Mouse (Mus musculus) spleen, embryonic (tissue): Measurements from ENCODE around the gene Apol6.
"Not testable (repeated sequence)": the region's sequence is repeated elsewhere in the genome, so short reads cannot be mapped to it uniquely, and the experiment has no call there.

Source experiments
- CTCF ChIA-PET: fragments of 350-600 bp; sonication (Branson Sonifier 250); formaldehyde crosslinking; loops from one replicate; lab custom pipeline; 2022; lab: Charles Lee

Gene Apol6

DNA sequence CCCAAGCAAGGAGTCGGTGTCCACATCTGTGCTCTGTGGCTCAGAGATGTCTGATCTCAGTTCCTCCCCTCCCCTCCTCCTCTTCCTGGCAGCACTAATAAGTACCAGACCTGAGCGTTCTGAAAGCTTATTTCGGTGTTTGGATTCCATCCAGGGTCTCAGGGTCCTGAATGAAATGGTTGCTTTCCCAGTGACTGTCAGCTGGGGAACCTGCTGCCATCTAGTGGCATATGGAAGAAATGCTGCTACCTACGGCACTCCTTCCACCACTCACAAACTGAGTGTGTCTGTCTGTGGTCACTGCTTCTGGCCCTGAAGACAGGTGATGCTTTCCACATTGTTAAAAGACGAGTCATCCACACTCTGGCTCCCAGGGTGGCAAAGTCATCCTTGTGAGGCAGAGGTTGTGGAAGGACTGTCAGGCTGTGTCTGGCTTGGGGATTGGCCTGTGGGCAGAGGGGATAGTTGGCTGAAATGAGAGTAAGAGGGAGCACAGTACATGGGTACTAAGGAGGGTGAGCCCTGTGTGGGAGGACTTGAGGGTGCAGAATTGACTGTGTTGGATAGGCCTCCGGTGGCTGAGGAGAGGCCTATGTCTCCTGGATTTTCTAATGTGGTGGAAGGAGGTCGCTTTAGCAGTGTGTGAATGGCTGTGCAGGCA lies 15.1 kb upstream of the Apol6 start:
- CTCF ChIA-PET, result no interaction called here

DNA sequence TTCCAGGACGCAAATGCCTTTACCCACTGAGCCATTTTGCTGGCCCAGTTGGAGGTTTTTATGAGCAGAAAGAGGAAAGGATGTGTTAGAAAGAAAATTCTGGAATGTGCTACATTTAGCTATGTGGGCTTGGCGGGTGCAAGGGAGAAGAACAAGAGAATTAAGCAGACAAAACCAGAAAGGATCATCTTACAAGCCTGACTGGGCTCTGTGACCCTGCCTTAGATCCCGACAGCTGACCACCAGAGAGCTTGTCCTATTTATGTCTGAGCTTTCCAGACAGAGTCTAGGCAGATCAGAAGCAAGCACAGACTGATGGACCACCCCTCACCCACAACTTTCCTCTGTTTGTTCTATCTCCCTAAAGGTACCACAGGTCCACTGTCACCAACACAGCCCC lies 13.3 kb upstream of the Apol6 start:
- CTCF ChIA-PET, result no interaction called here

DNA sequence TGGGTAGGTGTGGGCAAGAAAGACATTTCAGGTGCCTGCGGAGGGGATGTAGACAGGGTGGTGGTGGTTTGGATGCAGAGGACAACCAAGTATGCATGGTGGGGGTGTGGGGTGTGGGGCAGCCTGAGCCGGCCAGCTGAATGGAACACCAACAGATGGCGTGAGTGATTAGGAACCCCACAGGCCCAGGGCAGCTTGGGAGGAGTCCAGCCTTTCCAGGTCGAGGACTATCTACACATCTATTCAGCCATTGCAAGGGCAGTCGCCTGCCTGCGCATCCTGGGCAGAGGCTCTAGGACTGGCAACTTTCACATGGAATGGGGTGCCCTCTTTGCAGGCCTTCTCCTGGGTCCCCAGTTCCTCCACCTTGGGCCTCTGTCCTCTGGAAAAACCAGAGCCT lies 10.0 kb upstream of the Apol6 start:
- CTCF ChIA-PET, result no interaction called here

DNA sequence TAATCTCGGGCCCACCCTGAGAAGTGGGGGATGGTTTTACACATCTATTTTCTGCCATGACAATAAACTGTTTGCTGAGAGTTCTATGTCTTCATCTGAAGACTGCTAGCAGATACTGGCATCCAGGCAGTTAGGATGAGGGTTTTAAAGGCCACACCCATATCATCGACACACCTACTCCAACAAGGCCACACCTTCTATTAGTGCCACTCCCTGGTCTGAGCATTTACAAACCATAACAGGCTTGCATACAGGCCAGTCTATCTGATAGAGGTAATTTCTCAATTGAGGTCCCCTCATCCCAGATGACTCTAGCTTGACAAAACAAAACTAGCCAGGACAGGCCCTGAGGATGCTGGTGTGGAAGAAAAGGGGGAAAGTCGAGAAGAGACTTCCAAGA lies 8.9 kb upstream of the Apol6 start:
- CTCF ChIA-PET, result no interaction called here

GRCm38 (mm10) chr15:77036320-77036988 lies 8.1 kb upstream of the Apol6 start:
- CTCF ChIA-PET, result no interaction called here

DNA sequence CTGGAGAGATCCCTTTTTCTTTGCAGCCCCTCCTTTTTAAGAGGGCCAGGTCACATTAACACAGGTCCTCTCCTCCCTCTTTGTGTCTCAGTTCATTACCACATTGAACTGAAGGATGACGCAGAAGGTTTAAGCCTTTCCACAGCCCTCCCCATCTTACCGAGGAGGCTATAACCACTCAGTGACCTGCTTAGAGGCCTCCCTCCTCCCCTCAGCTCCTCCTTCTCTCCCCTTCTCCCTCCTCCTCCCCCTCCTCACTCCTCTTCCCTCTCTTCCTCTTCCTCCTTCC lies 7.6 kb upstream of the Apol6 start:
- CTCF ChIA-PET, result no interaction called here

DNA sequence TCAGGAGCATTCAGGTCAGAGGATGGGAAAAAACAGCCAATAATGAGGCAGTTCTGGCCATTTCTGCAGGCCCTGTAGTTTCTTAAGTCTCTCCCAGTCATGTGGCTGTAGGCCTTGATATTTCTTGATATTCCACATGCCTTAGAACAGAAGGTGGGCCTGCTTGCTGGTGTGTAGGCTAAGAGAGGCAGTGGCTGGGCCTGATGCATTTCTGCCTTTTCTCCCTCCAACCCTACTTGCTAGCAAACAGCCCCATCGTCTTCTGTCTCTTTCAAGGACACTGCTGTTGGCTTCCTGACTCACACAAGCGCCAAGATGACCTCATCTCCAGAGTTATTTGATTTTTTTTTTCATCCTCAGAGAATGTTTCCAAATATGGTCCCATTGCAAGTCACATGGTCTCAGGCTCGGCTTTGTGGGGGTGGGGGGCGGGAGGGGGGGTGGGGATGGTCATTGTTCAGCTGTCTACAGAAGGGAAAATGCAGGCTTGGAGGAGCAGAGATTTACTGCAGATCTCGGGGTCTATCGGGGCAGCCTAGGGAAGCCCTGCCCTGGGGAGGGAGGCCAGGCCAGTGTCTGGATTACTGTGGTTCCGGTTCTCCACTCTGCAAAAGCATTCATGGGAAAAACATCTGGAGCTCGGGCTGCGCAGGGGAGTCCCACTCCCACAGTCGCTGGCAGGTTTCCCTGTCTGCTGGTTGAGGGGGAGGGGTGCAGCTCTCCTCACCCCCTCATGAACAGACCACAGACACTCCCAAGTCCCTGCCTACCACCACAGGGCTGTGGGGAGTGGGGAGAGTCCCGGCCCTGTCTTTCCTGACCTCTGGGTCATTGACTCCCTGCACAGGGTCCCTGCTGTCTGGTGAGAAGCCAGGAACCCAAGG lies 7.0 kb upstream of the Apol6 start:
- CTCF ChIA-PET, result no interaction called here

- CTCF ChIA-PET, result no interaction called here
These were observed 5.3 kb upstream of the Apol6 start for GRCm38 (mm10) chr15:77039211-77039700.

- CTCF ChIA-PET, result no interaction called here
These were observed 3.7 kb upstream of the Apol6 start for GRCm38 (mm10) chr15:77040784-77041183.

DNA sequence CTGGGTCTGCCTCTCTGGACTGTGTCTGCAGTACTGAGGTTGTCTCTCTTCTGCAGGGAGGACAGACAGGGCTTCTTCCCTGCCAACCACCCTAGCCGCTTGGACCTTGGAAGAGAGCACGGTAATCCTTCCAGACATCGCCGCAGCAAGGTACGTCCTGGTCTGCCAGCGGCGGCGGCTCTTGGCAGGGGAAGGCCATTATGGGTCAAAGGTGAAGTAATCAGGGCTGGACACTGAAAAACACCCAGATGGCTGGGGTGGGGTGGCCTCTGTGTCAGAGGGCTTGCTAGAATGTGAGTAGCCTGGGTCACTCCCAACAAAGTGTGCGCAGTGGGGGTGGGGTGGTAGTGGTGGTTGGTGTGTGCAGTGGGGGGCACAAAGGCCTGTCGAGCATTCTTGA lies 1.1 kb downstream of the Apol6 start:
- CTCF ChIA-PET, result no interaction called here

DNA sequence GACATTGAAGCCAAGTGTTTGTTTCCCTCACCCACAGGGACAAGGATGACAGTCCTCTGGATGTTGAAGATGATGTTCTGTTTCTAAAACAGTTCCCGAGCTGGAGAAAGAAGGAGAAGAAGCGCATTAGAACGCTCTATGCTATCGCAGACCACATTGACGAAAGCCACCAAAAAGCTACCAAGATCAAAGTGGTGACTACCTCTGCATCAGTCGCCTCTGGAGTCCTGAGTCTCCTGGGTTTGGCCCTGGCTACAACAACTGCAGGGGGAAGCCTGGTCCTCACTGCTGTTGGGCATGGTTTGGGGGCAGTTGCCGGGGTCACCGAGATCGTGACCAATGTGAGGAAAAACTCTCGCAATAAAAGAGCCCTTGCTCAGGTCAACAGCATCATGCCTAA lies 6.0 kb downstream of the Apol6 start, which contains the start of gene Mb:
Gene Mb (minus strand): TSS at position 101 of the 400 bp plus-strand sequence.
- CTCF ChIA-PET, result interaction anchor here (0.6 kb wide), 1 partner anchor 267 kb away, joined by 4 read pairs; no protein-coding TSS in a partner anchor

GRCm38 (mm10) chr15:77052176-77052575 lies 7.6 kb downstream of the Apol6 start:
- CTCF ChIA-PET, result no interaction called here

GRCm38 (mm10) chr15:77053021-77053420 lies 8.5 kb downstream of the Apol6 start:
- CTCF ChIA-PET, result no interaction called here

DNA sequence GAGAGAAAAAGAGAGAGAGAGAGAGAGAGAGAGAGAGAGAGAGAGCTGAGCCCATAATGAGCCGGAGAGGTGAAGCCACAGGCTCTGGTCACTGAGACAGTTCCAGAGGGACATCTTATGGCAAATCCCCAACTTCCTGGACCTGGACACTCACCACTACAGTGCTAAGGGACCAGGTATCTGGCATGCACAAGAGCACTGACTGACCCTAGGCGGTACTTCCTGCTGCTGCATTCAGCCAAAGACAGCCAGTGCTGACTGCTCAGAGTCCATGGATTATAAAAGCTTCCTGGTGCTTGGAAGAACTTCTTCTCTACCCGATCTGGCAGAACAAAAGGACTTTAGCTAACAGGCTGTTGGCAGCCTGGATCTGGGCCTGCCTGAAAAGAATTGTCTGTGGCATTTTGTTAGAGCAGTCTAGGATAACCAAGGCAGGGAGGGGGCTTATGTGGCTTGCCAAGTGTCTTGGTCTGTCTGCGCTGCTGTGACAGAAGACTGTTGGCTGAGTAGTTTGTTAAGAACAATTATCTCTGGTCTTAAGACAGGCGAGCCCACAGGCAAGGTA lies 10.2 kb downstream of the Apol6 start:
- CTCF ChIA-PET, result interaction anchor here (0.5 kb wide), 1 partner anchor 24 kb away, joined by 3 read pairs; no protein-coding TSS in a partner anchor

- CTCF ChIA-PET, result no interaction called here
These were observed 11.7 kb downstream of the Apol6 start for GRCm38 (mm10) chr15:77056001-77056790.

DNA sequence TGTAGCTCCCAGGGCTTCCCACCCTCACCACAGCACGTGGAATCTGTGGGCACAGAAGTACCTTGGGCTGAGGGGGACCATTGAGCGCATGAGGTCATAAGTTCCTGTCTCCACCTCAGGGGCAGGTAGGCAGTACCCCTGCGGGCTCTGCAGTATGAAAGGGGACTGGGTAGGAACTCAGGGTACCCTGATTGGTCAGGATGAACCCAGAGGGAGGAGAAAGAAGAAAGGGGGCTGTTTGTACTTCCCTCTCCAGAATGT lies 12.2 kb downstream of the Apol6 start:
- CTCF ChIA-PET, result no interaction called here

DNA sequence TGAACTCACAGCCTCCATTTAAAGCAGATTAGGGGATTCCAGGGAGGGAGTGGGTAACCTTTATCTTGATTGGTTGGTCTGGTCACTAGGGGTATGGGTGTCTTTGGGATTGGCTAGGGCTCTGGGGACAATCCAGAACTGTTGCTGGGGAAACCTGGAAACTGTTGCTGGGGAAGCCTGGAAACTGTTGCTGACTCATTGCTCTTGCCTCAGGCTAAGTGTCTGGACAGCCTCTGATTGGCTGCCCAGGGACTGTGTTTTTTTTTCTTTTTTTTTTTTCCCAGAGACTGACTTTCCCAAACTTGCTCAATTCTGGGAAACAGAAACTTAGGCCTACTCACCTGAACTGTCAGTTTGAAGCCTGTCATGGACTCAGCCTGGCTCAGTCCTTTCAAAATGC lies 14.0 kb downstream of the Apol6 start:
- CTCF ChIA-PET, result no interaction called here

DNA sequence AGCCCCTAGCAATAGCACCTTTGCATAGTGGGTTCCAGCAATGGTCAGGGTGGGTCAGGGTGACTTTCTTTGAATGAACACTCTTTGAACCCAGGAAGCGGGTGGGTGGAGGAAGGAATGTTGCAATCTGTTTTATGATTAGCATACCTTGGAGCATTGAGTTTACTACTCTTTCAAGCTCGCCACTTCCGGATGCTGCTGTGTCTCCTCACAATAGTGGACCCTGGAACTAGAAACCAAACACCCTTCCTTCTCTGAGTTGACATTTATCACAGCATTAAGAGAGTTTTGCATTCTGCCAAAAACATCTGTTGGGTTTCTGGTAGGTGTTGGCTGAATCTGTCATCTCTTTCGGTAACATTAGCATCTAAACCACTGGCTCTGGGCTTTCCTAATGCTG lies 14.9 kb downstream of the Apol6 start:
- CTCF ChIA-PET, result not testable (repeated sequence)

DNA sequence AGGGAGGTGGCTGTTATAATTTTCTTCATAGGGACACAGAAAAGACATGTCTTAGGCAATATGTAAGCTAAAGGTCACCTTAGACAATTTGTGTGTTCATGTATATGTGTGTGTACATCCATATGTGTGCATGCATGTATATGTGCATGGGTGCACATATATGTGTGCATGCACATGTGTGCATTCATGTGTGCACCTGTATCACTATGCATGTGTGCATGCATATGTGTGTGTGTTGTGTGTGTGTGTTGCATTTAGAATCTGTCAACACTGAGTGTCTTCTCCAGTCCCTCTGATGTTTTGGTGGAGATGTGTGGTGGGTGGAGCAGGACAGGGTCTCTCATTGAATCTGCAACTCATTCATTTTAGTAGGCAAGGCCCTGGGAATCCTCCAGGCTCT lies 18.2 kb downstream of the Apol6 start:
- CTCF ChIA-PET, result no interaction called here

GRCm38 (mm10) chr15:77065259-77065852 lies 20.8 kb downstream of the Apol6 start:
- CTCF ChIA-PET, result no interaction called here

DNA sequence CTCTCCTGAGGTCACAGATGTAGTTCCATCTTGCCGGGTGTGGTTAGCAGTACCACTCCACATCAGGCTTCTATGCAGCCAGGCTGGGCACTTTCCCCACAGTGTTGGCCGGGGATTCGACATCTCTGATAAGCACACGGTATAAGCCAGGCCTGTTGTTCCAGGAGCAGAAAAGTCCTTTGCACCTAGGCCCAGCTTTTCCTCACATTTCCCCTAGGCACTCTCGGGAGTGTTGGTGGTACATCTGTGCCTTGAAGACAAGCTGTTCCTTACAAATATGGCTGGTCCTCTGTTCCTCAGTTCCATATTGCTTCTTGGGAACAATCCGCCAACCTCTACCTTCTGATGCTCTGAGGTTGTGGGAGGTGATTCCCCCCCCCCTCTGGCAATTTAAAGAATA lies 21.7 kb downstream of the Apol6 start:
- CTCF ChIA-PET, result no interaction called here
